Mouse (Mus musculus) CD4-positive helper T cell, adult 2 months (primary cell): ENCODE data around the gene Lrsam1.
A peak's percentile ranks its signal among the peaks of the same experiment; 100 is the strongest.

Experiments
- DNase-seq: peaks from one replicate; pipeline ENCODE4 v3.0.0-alpha.2; 2012; ENCODE audit warnings: low read depth, missing footprints, low spot score

Lrsam1 gene

GRCm38 (mm10) chr2:32966689-32967631 lies 5.5 kb upstream of the Lrsam1 start:
- peak; percentile 90 for DNase-seq

DNA sequence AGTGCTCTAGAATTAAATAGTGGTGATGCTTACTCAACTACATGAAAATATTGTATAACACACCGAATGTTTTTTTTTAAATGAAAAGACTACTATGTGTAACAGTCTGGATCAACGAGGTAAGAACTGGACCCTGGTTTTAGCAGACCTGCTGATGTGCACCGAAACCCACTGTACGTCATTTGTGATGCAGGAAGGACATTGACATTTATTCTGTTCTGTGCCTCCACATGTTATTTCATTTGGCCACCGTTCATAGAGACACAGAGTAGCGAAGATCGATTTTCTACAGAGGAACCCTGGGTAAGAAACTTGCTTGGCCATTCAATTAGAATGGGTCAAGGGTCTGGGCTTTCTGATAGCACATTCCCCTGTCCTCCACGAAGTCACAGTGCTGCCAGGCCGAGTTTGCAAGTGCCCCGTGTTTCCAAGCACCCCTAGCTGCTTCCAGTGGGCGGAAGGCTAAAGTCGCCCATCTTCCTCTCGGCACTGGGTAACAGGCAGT lies 4.8 kb upstream of the Lrsam1 start:
- DNase-seq, result peak; percentile 28

GRCm38 (mm10) chr2:32965511-32966183 lies 4.2 kb upstream of the Lrsam1 start:
- DNase-seq, result no peak

GRCm38 (mm10) chr2:32964659-32965457 lies 3.4 kb upstream of the Lrsam1 start:
- no peak for DNase-seq

DNA sequence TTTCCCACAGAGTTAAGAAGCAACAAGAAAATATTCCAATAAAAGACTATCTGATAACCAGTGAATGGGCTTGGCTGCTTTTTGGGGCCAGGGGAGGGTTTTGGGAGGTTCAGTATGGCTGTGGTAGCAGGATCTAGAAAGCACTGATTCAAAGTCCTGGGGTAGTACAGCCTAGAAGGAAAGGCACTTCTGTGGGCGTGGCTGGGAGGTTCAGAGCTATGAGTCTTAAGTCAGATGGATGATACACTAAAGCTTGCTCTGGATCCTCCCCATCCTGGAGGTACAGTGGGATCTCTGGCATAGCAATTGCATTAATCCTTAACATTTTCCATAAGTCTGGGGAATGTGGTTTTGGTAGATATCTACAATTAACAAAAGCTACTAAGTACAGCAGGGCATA lies 2.6 kb upstream of the Lrsam1 start:
- no peak for DNase-seq

DNA sequence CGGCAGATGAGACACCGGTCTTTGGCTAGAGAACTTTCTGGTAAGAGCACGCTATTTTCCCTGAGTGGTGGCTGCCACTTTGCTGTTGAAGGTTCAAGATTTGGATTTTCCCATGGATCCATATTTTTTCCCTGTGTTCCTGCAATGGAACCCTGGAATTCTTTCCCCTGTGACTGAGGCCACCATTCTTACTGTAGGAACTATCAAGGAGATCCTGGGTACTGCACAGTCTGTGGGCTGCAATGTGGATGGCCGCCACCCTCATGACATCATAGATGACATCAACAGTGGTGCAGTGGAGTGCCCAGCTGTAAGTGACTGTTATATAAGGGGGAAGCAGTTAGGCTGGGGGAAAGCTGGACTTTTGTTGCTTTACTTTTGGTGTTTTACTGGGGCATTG lies 2.1 kb upstream of the Lrsam1 start:
- no peak for DNase-seq

- DNase-seq, result peak; percentile 71
Observed at GRCm38 (mm10) chr2:32962875-32963220, 1.4 kb upstream of the Lrsam1 start.

DNA sequence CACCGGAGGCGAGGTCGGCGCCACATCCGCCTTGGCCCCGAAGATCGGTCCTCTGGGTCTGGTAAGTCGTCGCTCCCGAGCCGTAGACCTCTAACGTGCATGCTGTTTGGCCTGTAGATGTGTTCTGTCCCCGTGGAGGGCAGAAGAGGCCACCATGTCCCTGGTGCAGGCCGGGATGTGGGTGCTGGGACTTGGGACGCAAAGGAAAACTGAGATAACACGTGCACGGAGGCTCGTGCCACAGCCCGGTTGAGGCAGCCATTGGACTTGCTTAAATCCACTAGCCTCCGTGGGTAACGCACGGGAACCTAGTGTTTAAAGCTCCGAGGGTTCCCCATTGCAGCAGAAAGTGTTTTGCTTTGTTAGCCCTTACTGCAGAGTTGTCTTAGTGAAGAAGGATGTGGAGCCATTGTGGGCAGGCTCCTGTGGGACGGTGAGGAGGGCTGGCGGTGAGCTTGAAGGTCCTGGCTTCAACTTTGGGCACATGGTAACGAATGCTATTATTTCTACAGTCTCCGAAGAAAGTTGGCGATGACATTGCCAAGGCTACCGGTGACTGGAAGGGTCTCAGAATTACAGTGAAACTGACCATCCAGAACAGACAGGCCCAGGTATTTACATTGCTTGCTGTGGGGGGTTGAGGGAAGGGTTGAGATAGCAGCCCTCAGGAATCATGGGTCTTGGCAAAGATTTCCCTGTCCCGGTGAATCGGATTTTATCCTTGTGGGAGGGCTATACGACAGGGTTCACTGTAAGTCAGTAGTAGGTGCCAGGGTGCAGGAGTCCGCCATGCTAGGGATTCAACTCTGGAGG lies 854 bp upstream of the Lrsam1 start:
- DNase-seq, result no peak

DNA sequence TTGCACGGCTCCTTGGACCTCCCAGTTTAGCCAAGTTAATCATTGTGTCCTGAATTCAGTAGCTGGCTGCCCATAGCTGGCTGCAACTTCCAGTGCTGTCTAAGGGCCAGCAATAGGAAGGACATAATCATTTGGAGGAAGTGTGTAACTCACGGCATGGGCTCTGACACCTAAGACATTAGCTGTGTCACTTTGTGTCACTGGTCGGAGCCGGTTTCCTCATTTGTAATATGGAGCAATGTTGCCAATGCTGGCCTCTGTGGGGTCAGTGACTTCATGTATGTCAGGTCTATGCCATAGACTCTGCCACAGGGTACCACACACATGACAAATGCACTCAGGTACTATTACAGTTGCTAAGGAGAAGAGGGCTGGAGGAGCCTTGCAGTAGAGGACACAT lies 1.1 kb downstream of the Lrsam1 start:
- DNase-seq, result no peak

DNA sequence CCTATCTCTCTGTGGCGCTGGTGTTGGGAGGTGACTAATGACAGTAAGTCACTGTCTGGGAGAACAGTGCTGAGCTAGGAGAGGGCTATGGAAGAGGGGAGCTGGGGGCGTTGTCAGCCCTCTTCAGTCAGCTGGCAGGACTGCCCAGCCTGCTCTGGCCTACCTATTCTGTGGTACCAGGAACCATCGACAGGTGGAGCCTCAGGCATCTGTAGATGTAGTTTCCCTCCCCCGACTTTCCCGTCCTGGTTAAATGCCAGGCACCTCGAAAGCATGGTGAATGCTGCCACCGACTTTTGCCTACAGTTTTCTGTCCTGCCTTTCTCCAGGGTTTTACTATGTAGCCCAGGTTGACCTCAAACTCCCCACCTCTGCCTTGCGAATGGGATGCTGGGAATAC lies 4.1 kb downstream of the Lrsam1 start:
- DNase-seq, result no peak

GRCm38 (mm10) chr2:32954581-32954980 lies 6.8 kb downstream of the Lrsam1 start:
- no peak for DNase-seq

GRCm38 (mm10) chr2:32947454-32947853 lies 14.0 kb downstream of the Lrsam1 start:
- DNase-seq, result no peak

- no peak for DNase-seq
Observed at GRCm38 (mm10) chr2:32940483-32940882, 20.9 kb downstream of the Lrsam1 start.

DNA sequence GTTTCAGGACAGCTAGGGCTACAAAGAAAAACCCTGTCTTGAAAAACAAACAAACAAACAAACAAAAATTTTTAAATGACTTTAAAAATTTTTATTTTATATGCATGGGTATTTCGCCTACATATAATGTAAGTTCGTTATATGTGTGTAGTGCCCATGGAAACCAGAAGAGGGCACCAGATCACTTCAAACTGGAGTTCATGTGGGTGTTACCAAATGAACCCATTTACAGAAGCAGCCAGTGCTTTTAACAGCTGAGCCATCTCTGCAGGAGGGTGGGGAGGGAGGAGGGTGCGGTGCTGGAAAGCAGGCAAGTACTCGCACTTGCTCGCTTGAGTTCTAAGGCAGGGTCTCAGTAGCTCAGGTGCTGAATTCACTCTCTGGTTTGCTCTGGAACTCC lies 22.0 kb downstream of the Lrsam1 start:
- DNase-seq, result peak; percentile 61

- DNase-seq, result no peak
Observed at GRCm38 (mm10) chr2:32938741-32939140, 22.7 kb downstream of the Lrsam1 start.

GRCm38 (mm10) chr2:32931730-32932129 lies 29.7 kb downstream of the Lrsam1 start:
- DNase-seq, result peak; percentile 58

GRCm38 (mm10) chr2:32928947-32929829 lies 32.2 kb downstream of the Lrsam1 start:
- no peak for DNase-seq

GRCm38 (mm10) chr2:32928235-32928946 lies 33.0 kb downstream of the Lrsam1 start:
- DNase-seq, result peak; percentile 53

GRCm38 (mm10) chr2:32927624-32928234 lies 33.7 kb downstream of the Lrsam1 start:
- DNase-seq, result no peak
